Mouse (Mus musculus): ENCODE measurements around the gene Gp9. TPM values are rescaled to one million over a fixed set of nuclear protein-coding genes. Genes with fewer than 3 reads are reported as not detected.

Gp9 gene
- polyA plus RNA-seq, 1 experiment = not detected

DNA sequence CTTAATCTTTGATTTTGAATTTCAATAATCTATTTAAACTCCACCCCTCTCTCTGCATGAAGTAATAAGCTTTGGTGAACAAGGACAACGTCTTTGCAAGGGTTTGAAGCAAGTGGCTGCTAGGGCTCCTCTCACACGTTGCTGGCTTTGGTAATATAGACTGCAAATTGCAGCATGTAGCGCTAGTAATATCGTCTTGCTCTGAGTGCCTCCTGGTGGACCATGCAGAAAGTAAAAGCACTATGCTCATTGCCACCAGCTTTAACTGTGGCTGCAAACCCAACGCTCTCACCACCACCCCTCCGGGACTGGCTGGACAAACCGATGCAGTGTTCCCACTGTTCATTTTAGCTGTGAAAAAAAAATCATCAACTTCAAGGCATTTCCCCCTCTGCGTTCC is 7.2 kb upstream of the Gp9 start:
- H3ac ChIP-seq (ENCODE audit: control insufficient read depth, insufficient read length) = no peak overlapping the region
- no peak overlapping the region for H3K4me2 ChIP-seq (ENCODE audit: low read depth)
- no peaks in the 10 kb centered on the region for H3K79me2 ChIP-seq (ENCODE audit: control insufficient read depth, insufficient read depth)
- no peak overlapping the region for H3K4me3 ChIP-seq
- no peaks in the 10 kb centered on the region for H3K27me3 ChIP-seq (ENCODE audit: control insufficient read depth, insufficient read depth, insufficient read length)
- H3K36me3 ChIP-seq (ENCODE audit: control insufficient read depth, insufficient read depth) = no peaks in the 10 kb centered on the region
- no peak for TF ChIP-seq SRF (IDR thresholded peaks at IDR 0.05; ENCODE audit: control insufficient read depth, insufficient read length, low read depth)
- no peak for TF ChIP-seq E2F4 (IDR thresholded peaks at IDR 0.05; ENCODE audit: insufficient read depth)
- no peak for TF ChIP-seq TCF3 (IDR thresholded peaks at IDR 0.05; ENCODE audit: insufficient read length, low read depth)
- no peak for TF ChIP-seq MAX (IDR thresholded peaks at IDR 0.05; ENCODE audit: low read depth)
- no peak for TF ChIP-seq POLR2A (IDR thresholded peaks at IDR 0.05; ENCODE audit: insufficient read length, low read depth)
- no peak for TF ChIP-seq MYOD1 (IDR thresholded peaks at IDR 0.05; ENCODE audit: control insufficient read depth in 1 of 3, insufficient read length in 2 of 3, low read depth in 2 of 3)
- no peak for TF ChIP-seq USF1 (IDR thresholded peaks at IDR 0.05; ENCODE audit: low read depth)
- TF ChIP-seq MYOG (IDR thresholded peaks at IDR 0.05; ENCODE audit: control insufficient read depth in 1 of 3, insufficient read depth in 1 of 3, insufficient read length in 2 of 3, low read depth in 2 of 3) = no peak
- TF ChIP-seq TCF12 (IDR thresholded peaks at IDR 0.05; ENCODE audit: insufficient read depth, poor library complexity, severe bottlenecking) = no peak
- TF ChIP-seq REST (IDR thresholded peaks at IDR 0.05; ENCODE audit: insufficient read depth, insufficient read length) = no peak
- TF ChIP-seq POLR2AphosphoS2 (IDR thresholded peaks at IDR 0.05; ENCODE audit: insufficient read length, low read depth) = no peak
- no peak for TF ChIP-seq CEBPB (IDR thresholded peaks at IDR 0.05; ENCODE audit: insufficient read depth, poor library complexity, severe bottlenecking)

DNA sequence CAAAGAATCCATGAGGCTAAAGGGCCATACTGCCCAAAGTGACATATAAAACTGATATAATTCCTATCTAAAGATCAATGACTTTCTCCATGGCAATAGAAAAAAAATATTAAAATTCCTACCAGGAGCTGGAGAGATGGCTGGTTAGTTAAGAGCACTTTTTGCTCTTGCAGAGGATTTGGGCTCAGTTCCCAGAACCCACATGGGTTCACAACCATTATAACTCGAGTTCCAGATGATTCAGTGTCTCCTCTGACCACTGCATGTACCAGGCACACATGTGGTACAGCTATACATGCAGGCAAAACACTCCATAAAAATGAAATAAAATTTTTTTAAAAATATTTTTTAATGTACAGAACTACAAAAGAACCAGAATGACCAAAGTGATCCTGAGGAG is 3.4 kb upstream of the Gp9 start:
- H3K27me3 ChIP-seq (ENCODE audit: control insufficient read depth, insufficient read depth, insufficient read length) = no peaks in the 10 kb centered on the region

DNA sequence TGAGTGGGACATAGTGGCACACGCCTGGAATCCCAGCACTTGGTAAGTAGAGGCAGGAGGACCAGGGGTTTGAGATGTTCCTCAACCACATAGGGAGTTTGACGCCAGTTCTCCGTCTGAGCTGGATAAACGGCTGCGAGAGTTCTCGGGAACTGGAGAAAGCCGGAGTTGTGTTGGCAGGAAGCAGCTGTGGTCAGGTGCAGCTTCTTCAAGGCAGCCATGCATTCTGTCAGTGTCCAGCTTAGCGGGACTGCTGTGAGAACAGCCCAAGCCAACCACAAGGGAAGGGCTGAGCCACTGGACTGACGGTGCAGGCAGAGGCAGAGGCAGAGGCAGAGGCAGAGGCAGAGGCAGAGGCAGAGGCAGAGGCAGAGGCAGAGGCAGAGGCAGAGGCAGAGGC is 3.0 kb upstream of the Gp9 start:
- H3K36me3 ChIP-seq (ENCODE audit: control insufficient read depth, insufficient read depth) = no peaks in the 10 kb centered on the region
- no peaks in the 10 kb centered on the region for H3K79me2 ChIP-seq (ENCODE audit: control insufficient read depth, insufficient read depth)
- no peak overlapping the region for H3ac ChIP-seq (ENCODE audit: control insufficient read depth, insufficient read length)
- no peaks in the 10 kb centered on the region for H3K27me3 ChIP-seq (ENCODE audit: control insufficient read depth, insufficient read depth, insufficient read length)
- H3K4me2 ChIP-seq (ENCODE audit: low read depth) = peak overlapping the region; percentile 53
- no peak overlapping the region for H3K4me3 ChIP-seq
- TF ChIP-seq MAX (IDR thresholded peaks at IDR 0.05; ENCODE audit: low read depth) (no peak), USF1 (IDR thresholded peaks at IDR 0.05; ENCODE audit: low read depth) (no peak), SRF (IDR thresholded peaks at IDR 0.05; ENCODE audit: control insufficient read depth, insufficient read length, low read depth) (no peak), POLR2A (IDR thresholded peaks at IDR 0.05; ENCODE audit: insufficient read length, low read depth) (no peak), CEBPB (IDR thresholded peaks at IDR 0.05; ENCODE audit: insufficient read depth, poor library complexity, severe bottlenecking) (no peak), MYOD1 (IDR thresholded peaks at IDR 0.05; ENCODE audit: control insufficient read depth in 1 of 3, insufficient read length in 2 of 3, low read depth in 2 of 3) (no peak), E2F4 (IDR thresholded peaks at IDR 0.05; ENCODE audit: insufficient read depth) (no peak), POLR2AphosphoS2 (IDR thresholded peaks at IDR 0.05; ENCODE audit: insufficient read length, low read depth) (no peak), REST (IDR thresholded peaks at IDR 0.05; ENCODE audit: insufficient read depth, insufficient read length) (no peak), TCF12 (IDR thresholded peaks at IDR 0.05; ENCODE audit: insufficient read depth, poor library complexity, severe bottlenecking) (no peak)

More for the DNA sequence above, 3.4 kb upstream of the Gp9 start:
- Histone ChIP-seq H3K4me2 (ENCODE audit: low read depth) (peak overlapping the region; percentile 53), H3ac (ENCODE audit: control insufficient read depth, insufficient read length) (no peak overlapping the region), H3K79me2 (ENCODE audit: control insufficient read depth, insufficient read depth) (no peaks in the 10 kb centered on the region), H3K36me3 (ENCODE audit: control insufficient read depth, insufficient read depth) (no peaks in the 10 kb centered on the region), H3K4me3 (no peak overlapping the region)
- TF ChIP-seq E2F4 (IDR thresholded peaks at IDR 0.05; ENCODE audit: insufficient read depth) (no peak), POLR2AphosphoS2 (IDR thresholded peaks at IDR 0.05; ENCODE audit: insufficient read length, low read depth) (no peak), CEBPB (IDR thresholded peaks at IDR 0.05; ENCODE audit: insufficient read depth, poor library complexity, severe bottlenecking) (no peak), USF1 (IDR thresholded peaks at IDR 0.05; ENCODE audit: low read depth) (no peak), REST (IDR thresholded peaks at IDR 0.05; ENCODE audit: insufficient read depth, insufficient read length) (no peak), MYOD1 (IDR thresholded peaks at IDR 0.05; ENCODE audit: control insufficient read depth in 1 of 3, insufficient read length in 2 of 3, low read depth in 2 of 3) (no peak), SRF (IDR thresholded peaks at IDR 0.05; ENCODE audit: control insufficient read depth, insufficient read length, low read depth) (no peak), POLR2A (IDR thresholded peaks at IDR 0.05; ENCODE audit: insufficient read length, low read depth) (no peak), TCF3 (IDR thresholded peaks at IDR 0.05; ENCODE audit: insufficient read length, low read depth) (no peak), TCF12 (IDR thresholded peaks at IDR 0.05; ENCODE audit: insufficient read depth, poor library complexity, severe bottlenecking) (no peak)

DNA sequence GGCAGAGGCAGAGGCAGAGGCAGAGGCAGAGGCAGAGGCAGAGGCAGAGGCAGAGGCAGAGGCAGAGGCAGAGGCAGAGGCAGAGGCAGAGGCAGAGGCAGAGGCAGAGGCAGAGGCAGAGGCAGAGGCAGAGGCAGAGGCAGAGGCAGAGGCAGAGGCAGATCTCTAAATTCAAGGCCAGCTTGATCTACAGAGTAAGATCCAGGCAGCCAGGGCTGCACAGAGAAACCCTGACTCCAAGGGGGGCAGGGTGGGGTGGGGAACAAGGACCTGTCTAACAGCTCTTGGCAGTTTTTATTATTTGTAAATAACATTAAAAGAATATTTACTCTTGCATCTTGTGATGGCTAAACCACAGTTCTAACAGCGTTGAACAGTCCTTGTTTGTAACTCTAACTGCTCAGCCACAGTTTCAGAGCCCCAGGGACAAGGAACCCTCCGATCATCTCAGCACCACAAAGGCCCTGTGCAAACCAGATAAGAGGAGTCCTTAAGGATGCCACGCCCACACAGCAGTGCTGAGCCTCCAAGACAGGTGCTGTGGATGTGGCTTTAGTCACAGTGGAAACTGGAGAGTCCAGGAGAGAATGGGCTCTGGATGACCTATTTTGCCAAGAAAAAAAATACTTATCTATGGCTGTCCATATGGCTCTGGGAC is 2.2 kb upstream of the Gp9 start:
- Histone ChIP-seq H3K4me3 (no peak overlapping the region), H3K27me3 (ENCODE audit: control insufficient read depth, insufficient read depth, insufficient read length) (no peaks in the 10 kb centered on the region), H3K79me2 (ENCODE audit: control insufficient read depth, insufficient read depth) (no peaks in the 10 kb centered on the region), H3ac (ENCODE audit: control insufficient read depth, insufficient read length) (no peak overlapping the region), H3K36me3 (ENCODE audit: control insufficient read depth, insufficient read depth) (no peaks in the 10 kb centered on the region), H3K4me2 (ENCODE audit: low read depth) (no peak overlapping the region)
- TF ChIP-seq TCF3 (IDR thresholded peaks at IDR 0.05; ENCODE audit: insufficient read length, low read depth) (no peak), POLR2A (IDR thresholded peaks at IDR 0.05; ENCODE audit: insufficient read length, low read depth) (no peak), SRF (IDR thresholded peaks at IDR 0.05; ENCODE audit: control insufficient read depth, insufficient read length, low read depth) (no peak), MYOD1 (IDR thresholded peaks at IDR 0.05; ENCODE audit: control insufficient read depth in 1 of 3, insufficient read length in 2 of 3, low read depth in 2 of 3) (peak in 2 of 3 experiments; percentile 75 to 77), MYOG (IDR thresholded peaks at IDR 0.05; ENCODE audit: control insufficient read depth in 1 of 3, insufficient read depth in 1 of 3, insufficient read length in 2 of 3, low read depth in 2 of 3) (peak in 1 of 3 experiments; percentile 57)

DNA sequence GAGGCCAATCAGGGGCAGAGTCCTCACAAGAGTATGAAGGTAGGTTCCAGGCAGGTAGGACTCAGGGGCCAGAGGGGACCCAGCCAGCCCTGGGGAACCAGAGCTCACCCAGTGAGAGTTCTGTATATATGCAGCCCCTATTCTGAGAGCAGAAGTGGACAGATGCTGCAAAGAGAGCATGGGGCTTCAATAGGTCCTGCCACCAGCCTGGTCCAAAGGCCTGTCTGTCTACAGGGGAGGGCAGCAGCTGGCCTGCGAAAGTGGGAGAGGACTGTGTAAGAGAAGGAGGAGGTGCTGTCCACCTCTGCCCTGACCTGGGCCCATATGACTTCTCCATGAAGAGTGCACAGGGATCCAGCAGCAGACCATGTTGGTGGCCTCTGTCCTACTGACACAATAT is 1.2 kb upstream of the Gp9 start:
- H3K4me2 ChIP-seq (ENCODE audit: low read depth) = no peak overlapping the region
- no peaks in the 10 kb centered on the region for H3K27me3 ChIP-seq (ENCODE audit: control insufficient read depth, insufficient read depth, insufficient read length)
- no peak for TF ChIP-seq E2F4 (IDR thresholded peaks at IDR 0.05; ENCODE audit: insufficient read depth)
- TF ChIP-seq MYOD1 (IDR thresholded peaks at IDR 0.05; ENCODE audit: control insufficient read depth in 1 of 3, insufficient read length in 2 of 3, low read depth in 2 of 3) = no peak
- TF ChIP-seq TCF12 (IDR thresholded peaks at IDR 0.05; ENCODE audit: insufficient read depth, poor library complexity, severe bottlenecking) = no peak
- no peak for TF ChIP-seq USF1 (IDR thresholded peaks at IDR 0.05; ENCODE audit: low read depth)
- no peak for TF ChIP-seq SRF (IDR thresholded peaks at IDR 0.05; ENCODE audit: control insufficient read depth, insufficient read length, low read depth)
- TF ChIP-seq TCF3 (IDR thresholded peaks at IDR 0.05; ENCODE audit: insufficient read length, low read depth) = no peak
- TF ChIP-seq CEBPB (IDR thresholded peaks at IDR 0.05; ENCODE audit: insufficient read depth, poor library complexity, severe bottlenecking) = no peak
- TF ChIP-seq POLR2A (IDR thresholded peaks at IDR 0.05; ENCODE audit: insufficient read length, low read depth) = no peak
- no peak for TF ChIP-seq REST (IDR thresholded peaks at IDR 0.05; ENCODE audit: insufficient read depth, insufficient read length)
- no peak for TF ChIP-seq MYOG (IDR thresholded peaks at IDR 0.05; ENCODE audit: control insufficient read depth in 1 of 3, insufficient read depth in 1 of 3, insufficient read length in 2 of 3, low read depth in 2 of 3)
- no peak for TF ChIP-seq MAX (IDR thresholded peaks at IDR 0.05; ENCODE audit: low read depth)
- TF ChIP-seq POLR2AphosphoS2 (IDR thresholded peaks at IDR 0.05; ENCODE audit: insufficient read length, low read depth) = no peak

More for the DNA sequence above, 1.2 kb upstream of the Gp9 start:
- Histone ChIP-seq H3K79me2 (ENCODE audit: control insufficient read depth, insufficient read depth) (no peaks in the 10 kb centered on the region), H3K4me3 (no peak overlapping the region), H3K36me3 (ENCODE audit: control insufficient read depth, insufficient read depth) (no peaks in the 10 kb centered on the region), H3ac (ENCODE audit: control insufficient read depth, insufficient read length) (no peak overlapping the region)

Data from myocyte (in vitro differentiated cells).